Mouse (Mus musculus): ENCODE results near the gene Pdcd2.

DNA sequence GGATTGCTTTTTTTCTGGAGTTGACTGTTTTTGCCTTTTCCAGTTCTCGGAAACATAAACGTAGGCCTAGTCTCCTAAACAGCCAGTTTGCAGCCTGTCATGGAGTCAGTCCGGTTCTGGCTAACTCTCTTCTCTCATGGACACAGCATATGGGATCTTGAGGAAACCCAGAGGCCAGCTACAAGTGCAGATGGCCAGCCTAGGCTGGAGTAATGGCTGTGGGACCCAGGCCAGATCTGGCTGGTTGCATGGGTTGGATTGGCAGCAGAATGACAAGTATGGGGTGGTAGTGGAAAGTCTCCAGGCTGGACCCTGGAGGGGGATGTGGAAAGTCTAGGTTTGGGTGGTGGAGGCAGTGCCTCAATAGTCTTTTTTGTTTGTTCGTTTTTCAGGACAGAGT lies 13.2 kb upstream of the Pdcd2 start:
- TF ChIP-seq CTCF (IDR thresholded peaks at IDR 0.05; ENCODE audit: borderline replicate concordance, control insufficient read depth, extremely low read depth, insufficient read depth, low read length, poor library complexity) (no peak), POLR2A (IDR thresholded peaks at IDR 0.05; ENCODE audit: control insufficient read depth, extremely low read depth, insufficient read depth, low read length, poor library complexity) (no peak)

Data from thymus, adult 2 months (tissue).